Mouse (Mus musculus) embryo, embryonic 11 days (tissue): ENCODE results near the gene Ugdh.
"Not testable (repeated sequence)": the region's sequence is repeated elsewhere in the genome, so short reads cannot be mapped to it uniquely, and the experiment has no call there.

Experiments used
- DNase-seq: peaks from one replicate; pipeline ENCODE4 v3.0.0-alpha.2; 2015

Gene Ugdh

GRCm38 (mm10) chr5:65435806-65436561 lies at the start of gene Ugdh:
Gene Ugdh, minus strand, starts transcription at chr5:65435949.
- DNase-seq, result peak; percentile 99

- DNase-seq, result no peak
Observed at GRCm38 (mm10) chr5:65482996-65483395, 47.2 kb upstream of the Ugdh start.

- DNase-seq, result no peak
Observed at GRCm38 (mm10) chr5:65480511-65480910, 44.8 kb upstream of the Ugdh start.

GRCm38 (mm10) chr5:65479681-65480445 lies 44.1 kb upstream of the Ugdh start:
- no peak for DNase-seq

- peak; percentile 38 for DNase-seq
Observed at GRCm38 (mm10) chr5:65478224-65478623, 42.5 kb upstream of the Ugdh start.

- DNase-seq, result not testable (repeated sequence)
Observed at GRCm38 (mm10) chr5:65476739-65477138, 41.0 kb upstream of the Ugdh start.

GRCm38 (mm10) chr5:65475806-65476205 lies 40.1 kb upstream of the Ugdh start:
- DNase-seq, result no peak

- DNase-seq, result no peak
Observed at GRCm38 (mm10) chr5:65469766-65470165, 34.0 kb upstream of the Ugdh start.

GRCm38 (mm10) chr5:65466911-65467310 lies 31.2 kb upstream of the Ugdh start:
- DNase-seq, result peak; percentile 30

- DNase-seq, result no peak
Observed at GRCm38 (mm10) chr5:65460361-65460760, 24.6 kb upstream of the Ugdh start.

GRCm38 (mm10) chr5:65459454-65459853 lies 23.7 kb upstream of the Ugdh start:
- DNase-seq, result no peak

GRCm38 (mm10) chr5:65457846-65458245 lies 22.1 kb upstream of the Ugdh start:
- no peak for DNase-seq

GRCm38 (mm10) chr5:65457086-65457827 lies 21.5 kb upstream of the Ugdh start:
- DNase-seq, result peak; percentile 51

GRCm38 (mm10) chr5:65454771-65455170 lies 19.0 kb upstream of the Ugdh start:
- DNase-seq, result no peak

- DNase-seq, result no peak
Observed at GRCm38 (mm10) chr5:65448941-65449340, 13.2 kb upstream of the Ugdh start.

- no peak for DNase-seq
Observed at GRCm38 (mm10) chr5:65447826-65448225, 12.1 kb upstream of the Ugdh start.

GRCm38 (mm10) chr5:65446756-65447155 lies 11.0 kb upstream of the Ugdh start:
- no peak for DNase-seq

GRCm38 (mm10) chr5:65444981-65445380 lies 9.2 kb upstream of the Ugdh start:
- DNase-seq, result no peak

- DNase-seq, result no peak
Observed at GRCm38 (mm10) chr5:65438041-65438440, 2.3 kb upstream of the Ugdh start.

GRCm38 (mm10) chr5:65435363-65435805 lies 365 bp downstream of the Ugdh start:
- no peak for DNase-seq

- DNase-seq, result peak; percentile 43
Observed at GRCm38 (mm10) chr5:65434471-65435362, 1.0 kb downstream of the Ugdh start.

GRCm38 (mm10) chr5:65429441-65429840 lies 6.3 kb downstream of the Ugdh start:
- no peak for DNase-seq
